Mouse (Mus musculus): ENCODE results near the gene Prnd. TPM values are rescaled to one million over a fixed set of nuclear protein-coding genes. Genes with fewer than 3 reads are reported as not detected.

Gene Prnd
- polyA plus RNA-seq, 1 experiment from 2014 or later = 8.1 TPM

DNA sequence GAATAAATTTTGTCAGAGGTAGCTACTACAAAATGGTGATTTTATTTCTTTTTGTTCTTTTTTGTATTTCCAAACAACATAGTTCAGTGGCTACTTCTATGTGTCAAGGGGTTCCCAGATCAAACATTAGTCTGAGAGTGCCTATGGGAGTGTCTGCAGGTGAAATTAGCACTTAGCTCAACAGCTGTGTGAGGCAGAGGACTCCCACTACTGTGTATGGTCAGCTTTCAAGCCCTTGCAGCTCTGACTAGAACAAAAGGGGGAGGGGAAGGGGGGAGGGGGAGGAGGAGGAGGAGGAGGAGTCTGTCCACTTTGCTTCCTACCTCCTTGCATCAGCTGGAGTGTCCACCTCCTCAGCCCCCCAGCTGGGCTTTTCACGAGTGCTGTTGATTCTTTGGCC lies 6.3 kb upstream of the Prnd start:
- no peak for ATAC-seq (ENCODE audit: low FRiP score, low read depth)
- Histone ChIP-seq H3K4me3 (no peak overlapping the region), H3K27me3 (no peaks in the 10 kb centered on the region; the same call in 1 of the 2 replicates), H3K4me2 (replicated peaks) (no peak overlapping the region), H3K27ac (replicated peaks) (no peak overlapping the region), H3K4me1 (peaks cover 7% of the 10 kb centered on the region; the same call in 1 of the 2 replicates), H3K36me3 (no peaks in the 10 kb centered on the region), H3K9me3 (no peaks in the 10 kb centered on the region), H3K9ac (replicated peaks) (no peak overlapping the region)
- 21% methylated on average over 1 of the region's 1 CpGs for WGBS

DNA sequence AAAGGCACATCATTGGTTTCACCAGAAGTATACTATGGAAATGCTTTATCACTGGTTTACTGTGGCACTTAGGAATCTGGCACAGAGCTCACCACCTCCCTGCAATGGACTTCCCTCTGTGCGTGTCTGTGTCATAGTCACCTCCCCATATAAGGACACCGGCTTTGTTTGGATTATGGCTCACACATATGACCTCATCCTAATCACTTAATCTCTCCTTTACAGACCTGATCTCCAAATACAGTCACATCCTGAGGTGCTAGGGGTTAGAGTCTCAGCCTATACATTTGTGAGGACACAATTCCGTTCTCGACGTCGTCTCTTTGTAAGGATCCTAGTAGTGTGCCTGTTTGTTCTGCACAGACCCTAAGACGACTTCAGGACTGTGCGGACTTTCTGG lies 5.4 kb upstream of the Prnd start:
- H3K9me3 ChIP-seq = no peaks in the 10 kb centered on the region
- H3K4me3 ChIP-seq = no peak overlapping the region
- no peak overlapping the region for H3K27ac ChIP-seq (replicated peaks)
- H3K36me3 ChIP-seq = no peaks in the 10 kb centered on the region
- 83% methylated on average over 8 of the region's 8 CpGs for WGBS
- peaks cover 7% of the 10 kb centered on the region; the same call in 1 of the 2 replicates for H3K4me1 ChIP-seq
- H3K9ac ChIP-seq (replicated peaks) = no peak overlapping the region
- peaks cover 4% of the 10 kb centered on the region; the same call in 1 of the 2 replicates for H3K27me3 ChIP-seq
- no peak for ATAC-seq (ENCODE audit: low FRiP score, low read depth)
- no peak overlapping the region for H3K4me2 ChIP-seq (replicated peaks)

DNA sequence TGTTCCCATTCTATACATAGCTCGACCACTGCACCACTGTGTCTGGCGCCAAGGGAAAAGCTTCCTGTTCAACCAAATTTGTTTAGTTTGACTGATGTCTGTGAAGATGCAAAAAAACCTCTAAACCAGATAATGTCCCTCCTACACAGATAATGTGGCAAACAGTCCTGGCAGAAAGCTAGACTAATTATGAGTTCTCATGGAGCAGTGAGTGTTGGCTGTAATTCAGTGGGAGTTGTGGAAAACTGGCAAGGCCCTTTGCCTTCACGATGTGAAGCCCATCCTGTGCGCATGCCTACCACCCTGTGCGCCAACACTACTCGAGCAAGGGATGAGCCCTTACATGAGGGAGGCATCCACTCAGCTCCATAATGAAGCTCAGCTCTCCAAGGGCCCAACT lies 4.9 kb upstream of the Prnd start:
- Histone ChIP-seq H3K4me3 (no peak overlapping the region), H3K9ac (replicated peaks) (no peak overlapping the region), H3K4me2 (replicated peaks) (no peak overlapping the region), H3K4me1 (peaks cover 7% of the 10 kb centered on the region; the same call in 1 of the 2 replicates), H3K27ac (replicated peaks) (no peak overlapping the region), H3K27me3 (peaks cover 10% of the 10 kb centered on the region), H3K9me3 (no peaks in the 10 kb centered on the region), H3K36me3 (no peaks in the 10 kb centered on the region)
- ATAC-seq (ENCODE audit: low FRiP score, low read depth) = no peak
- WGBS = 89% methylated on average over 6 of the region's 6 CpGs

DNA sequence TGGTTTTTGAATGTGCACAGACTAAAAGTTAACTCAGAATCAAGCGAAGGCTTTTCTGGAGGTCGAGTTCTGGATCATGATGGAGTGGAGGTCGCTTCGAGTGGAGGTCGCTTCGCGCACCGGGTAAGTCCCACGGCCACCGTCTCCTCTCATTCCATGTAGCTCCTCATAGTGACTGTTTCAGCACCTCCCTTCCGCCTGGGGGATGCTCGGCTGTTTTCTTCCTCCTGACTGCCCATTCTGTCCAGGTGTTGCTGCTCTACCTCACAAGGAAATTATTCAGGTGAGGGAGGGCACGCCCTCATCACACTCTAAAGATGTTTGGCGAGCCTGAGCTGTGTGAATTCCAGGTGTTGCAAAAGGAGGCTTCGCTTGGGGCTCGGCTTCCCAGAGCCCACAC lies 4.3 kb upstream of the Prnd start:
- Histone ChIP-seq H3K27ac (replicated peaks) (no peak overlapping the region), H3K9me3 (no peaks in the 10 kb centered on the region), H3K36me3 (no peaks in the 10 kb centered on the region), H3K27me3 (peaks cover 11% of the 10 kb centered on the region), H3K4me3 (no peak overlapping the region), H3K9ac (replicated peaks) (no peak overlapping the region), H3K4me2 (replicated peaks) (no peak overlapping the region), H3K4me1 (peaks cover 7% of the 10 kb centered on the region; the same call in 1 of the 2 replicates)
- WGBS = 93% methylated on average over 16 of the region's 16 CpGs
- ATAC-seq (ENCODE audit: low FRiP score, low read depth) = no peak

DNA sequence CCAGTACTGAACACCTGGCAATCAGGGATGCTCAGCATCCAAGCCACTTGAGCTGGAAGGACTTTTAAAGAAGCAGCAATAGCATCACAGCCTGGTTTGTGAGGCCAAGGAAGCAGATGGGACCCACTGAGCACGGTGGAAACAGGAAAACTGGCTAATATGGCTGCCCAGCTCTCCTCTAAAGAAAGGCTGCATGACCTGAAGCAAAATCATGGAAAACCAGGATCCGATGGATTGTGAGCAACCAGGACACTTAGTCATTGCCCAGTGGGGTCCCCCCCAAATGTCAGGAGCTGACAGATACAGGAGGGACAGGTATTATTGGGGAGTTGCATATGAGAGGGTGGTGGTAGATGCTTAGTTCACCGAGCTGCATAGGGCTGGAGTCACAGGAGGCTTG lies 2.5 kb upstream of the Prnd start:
- Histone ChIP-seq H3K9me3 (no peaks in the 10 kb centered on the region), H3K27me3 (peaks cover 29% of the 10 kb centered on the region), H3K27ac (replicated peaks) (no peak overlapping the region), H3K4me2 (replicated peaks) (no peak overlapping the region), H3K4me3 (no peak overlapping the region), H3K9ac (replicated peaks) (no peak overlapping the region), H3K36me3 (no peaks in the 10 kb centered on the region), H3K4me1 (peaks cover 11% of the 10 kb centered on the region; the same call in 1 of the 2 replicates)
- ATAC-seq (ENCODE audit: low FRiP score, low read depth) = no peak
- WGBS = 79% methylated on average over 3 of the region's 3 CpGs

DNA sequence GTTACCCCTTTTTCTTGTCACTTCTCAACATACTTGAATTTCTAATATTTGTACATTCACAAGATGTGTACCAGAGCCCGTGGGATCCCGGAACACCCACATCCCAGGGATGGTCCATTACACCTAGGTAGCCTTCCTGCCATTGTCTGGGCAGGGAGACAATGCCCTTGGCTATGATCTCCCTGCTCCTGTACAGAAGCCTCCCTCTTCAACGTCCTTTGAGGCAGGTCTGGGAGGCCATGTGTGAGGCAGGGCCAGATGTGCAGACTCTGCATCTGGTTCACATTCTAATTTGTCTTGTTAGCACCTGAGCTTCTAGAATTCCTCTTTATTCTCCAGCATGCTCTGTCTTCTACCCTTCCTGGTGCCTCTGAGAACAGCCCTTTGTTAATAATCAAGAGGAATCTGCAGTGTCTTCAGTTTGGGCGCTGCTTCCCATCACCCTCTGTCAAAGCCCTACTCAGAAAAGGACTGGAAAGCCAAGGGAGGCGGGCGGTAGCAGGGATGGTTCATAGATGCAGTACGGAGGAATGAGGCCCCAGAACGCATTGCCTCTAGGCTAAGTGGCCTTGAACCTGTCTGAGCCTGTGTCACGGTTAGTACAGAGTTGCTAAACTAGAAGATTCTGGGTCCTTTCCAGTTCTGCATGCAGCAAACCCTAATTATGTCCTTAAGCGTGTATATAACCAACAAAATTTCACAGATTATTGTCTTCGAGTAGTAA lies 1.6 kb upstream of the Prnd start:
- Histone ChIP-seq H3K4me2 (replicated peaks) (no peak overlapping the region), H3K4me1 (peaks cover 12% of the 10 kb centered on the region; the same call in 1 of the 2 replicates), H3K4me3 (no peak overlapping the region), H3K27ac (replicated peaks) (no peak overlapping the region), H3K9ac (replicated peaks) (no peak overlapping the region), H3K36me3 (no peaks in the 10 kb centered on the region), H3K27me3 (peaks cover 38% of the 10 kb centered on the region), H3K9me3 (no peaks in the 10 kb centered on the region)
- no peak for ATAC-seq (ENCODE audit: low FRiP score, low read depth)
- WGBS = 82% methylated on average over 11 of the region's 11 CpGs

DNA sequence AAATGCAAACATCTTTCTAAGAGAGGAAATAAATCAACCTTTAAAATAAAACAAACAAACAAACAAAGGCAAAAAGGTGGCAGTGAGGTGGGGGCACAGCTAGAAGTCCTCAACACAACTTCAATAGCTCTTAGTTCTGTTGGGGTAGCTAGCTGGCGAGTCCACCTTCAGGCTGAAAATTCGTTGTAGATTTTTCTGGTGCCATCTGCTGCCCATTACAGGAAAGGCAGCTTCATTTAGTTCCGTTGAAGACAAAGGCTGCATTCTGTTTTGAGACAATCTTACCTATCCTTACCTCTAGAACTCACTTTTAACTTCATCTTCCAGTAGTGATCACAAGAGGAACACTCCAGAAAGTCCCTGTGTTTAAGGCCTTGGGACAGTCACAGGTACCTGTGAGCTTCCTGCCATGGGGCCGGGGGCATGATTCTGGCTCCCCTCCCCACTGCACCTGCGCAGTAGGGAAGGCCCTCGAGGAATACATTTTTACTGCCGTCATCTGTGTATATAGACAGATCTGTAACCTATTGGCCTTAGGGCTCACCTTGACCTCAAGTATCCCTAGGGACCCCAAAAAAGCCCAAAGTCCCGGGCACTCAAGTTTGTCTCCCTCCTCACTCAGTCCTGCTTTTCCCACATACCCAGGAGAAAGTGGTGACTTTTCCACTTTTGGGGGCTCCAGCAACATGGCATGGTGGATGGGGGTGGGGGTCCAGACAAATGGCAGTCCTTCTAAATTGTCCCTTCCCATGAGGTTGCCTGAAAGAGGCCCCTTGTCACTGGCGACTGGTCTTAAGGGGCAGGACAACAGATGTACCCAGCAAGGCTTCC lies 679 bp upstream of the Prnd start:
- no peak overlapping the region for H3K4me2 ChIP-seq (replicated peaks)
- H3K36me3 ChIP-seq = no peaks in the 10 kb centered on the region
- no peak overlapping the region for H3K27ac ChIP-seq (replicated peaks)
- H3K9me3 ChIP-seq = no peaks in the 10 kb centered on the region
- H3K4me1 ChIP-seq = peaks cover 12% of the 10 kb centered on the region; the same call in 1 of the 2 replicates
- H3K9ac ChIP-seq (replicated peaks) = 0 out of 2 replicates have a peak overlapping the region, but pooled peaks have one; percentile 6
- H3K4me3 ChIP-seq = no peak overlapping the region
- no peak for ATAC-seq (ENCODE audit: low FRiP score, low read depth)
- peaks cover 46% of the 10 kb centered on the region for H3K27me3 ChIP-seq
- WGBS = 53% methylated on average over 9 of the region's 9 CpGs

DNA sequence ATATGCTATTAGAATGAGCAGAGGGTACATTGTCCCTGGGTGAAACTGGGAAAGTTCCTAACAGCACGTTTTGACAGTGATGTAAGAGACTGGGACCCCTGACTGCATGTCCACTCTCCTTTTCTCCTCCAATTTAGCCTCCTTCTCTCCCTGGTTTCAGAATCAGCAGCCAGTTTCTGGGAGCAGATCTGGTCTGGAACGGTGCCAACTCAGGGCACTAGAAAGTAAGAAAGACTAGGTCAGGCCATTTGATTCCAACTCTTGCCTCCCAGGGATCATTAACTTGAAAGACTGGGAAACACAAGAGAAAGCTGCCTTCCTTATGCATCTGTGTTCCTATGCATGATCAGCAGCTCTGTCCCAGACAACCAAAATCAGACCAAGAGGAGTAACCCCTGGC lies 1.8 kb downstream of the Prnd start:
- Histone ChIP-seq H3K27ac (replicated peaks) (no peak overlapping the region), H3K27me3 (peaks cover 46% of the 10 kb centered on the region), H3K4me3 (no peak overlapping the region), H3K4me1 (peaks cover 12% of the 10 kb centered on the region; the same call in 1 of the 2 replicates), H3K9me3 (no peaks in the 10 kb centered on the region), H3K4me2 (replicated peaks) (no peak overlapping the region), H3K36me3 (no peaks in the 10 kb centered on the region), H3K9ac (replicated peaks) (no peak overlapping the region)
- ATAC-seq (ENCODE audit: low FRiP score, low read depth) = no peak
- WGBS = 64% methylated on average over 2 of the region's 2 CpGs

DNA sequence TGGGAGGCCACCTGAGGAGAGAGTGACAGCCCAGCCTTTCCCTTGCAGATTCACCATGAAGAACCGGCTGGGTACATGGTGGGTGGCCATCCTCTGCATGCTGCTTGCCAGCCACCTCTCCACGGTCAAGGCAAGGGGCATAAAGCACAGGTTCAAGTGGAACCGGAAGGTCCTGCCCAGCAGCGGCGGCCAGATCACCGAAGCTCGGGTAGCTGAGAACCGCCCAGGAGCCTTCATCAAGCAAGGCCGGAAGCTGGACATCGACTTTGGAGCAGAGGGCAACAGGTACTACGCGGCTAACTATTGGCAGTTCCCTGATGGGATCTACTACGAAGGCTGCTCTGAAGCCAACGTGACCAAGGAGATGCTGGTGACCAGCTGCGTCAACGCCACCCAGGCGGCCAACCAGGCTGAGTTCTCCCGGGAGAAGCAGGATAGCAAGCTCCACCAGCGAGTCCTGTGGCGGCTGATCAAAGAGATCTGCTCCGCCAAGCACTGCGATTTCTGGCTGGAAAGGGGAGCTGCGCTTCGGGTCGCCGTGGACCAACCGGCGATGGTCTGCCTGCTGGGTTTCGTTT lies 2.4 kb downstream of the Prnd start:
- ATAC-seq (ENCODE audit: low FRiP score, low read depth) = no peak
- H3K4me3 ChIP-seq = no peak overlapping the region
- H3K27me3 ChIP-seq = peaks cover 46% of the 10 kb centered on the region
- no peaks in the 10 kb centered on the region for H3K36me3 ChIP-seq
- 29% methylated on average over 29 of the region's 29 CpGs for WGBS
- peak overlapping the region; percentile 37 for H3K4me2 ChIP-seq (replicated peaks)
- no peaks in the 10 kb centered on the region for H3K9me3 ChIP-seq
- no peak overlapping the region for H3K27ac ChIP-seq (replicated peaks)
- peaks cover 10% of the 10 kb centered on the region; the same call in 1 of the 2 replicates for H3K4me1 ChIP-seq
- no peak overlapping the region for H3K9ac ChIP-seq (replicated peaks)

DNA sequence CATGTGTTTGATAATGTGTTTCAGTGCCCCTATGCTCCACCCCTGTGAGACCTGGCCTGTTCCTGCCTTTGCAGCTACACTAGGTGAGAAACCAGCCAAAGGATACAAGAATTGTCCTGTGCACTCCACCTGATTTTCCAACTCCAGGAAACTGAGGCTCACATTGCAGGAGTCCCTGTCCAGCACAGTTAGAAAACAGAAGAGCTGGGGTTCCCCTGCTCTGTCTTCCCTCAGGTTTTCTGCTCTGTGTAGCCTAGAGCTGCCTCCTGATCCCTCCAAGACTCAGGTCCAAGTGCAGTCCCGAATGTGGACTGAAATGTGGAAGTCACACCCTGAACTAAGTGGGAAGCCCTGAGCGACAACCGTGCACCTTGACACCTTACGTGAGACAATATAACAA lies 3.0 kb downstream of the Prnd start:
- no peak overlapping the region for H3K27ac ChIP-seq (replicated peaks)
- H3K36me3 ChIP-seq = no peaks in the 10 kb centered on the region
- ATAC-seq (ENCODE audit: low FRiP score, low read depth) = no peak
- peaks cover 46% of the 10 kb centered on the region for H3K27me3 ChIP-seq
- WGBS = 89% methylated on average over 4 of the region's 4 CpGs
- H3K4me2 ChIP-seq (replicated peaks) = peak overlapping the region; percentile 37; the same call in 1 of the 2 replicates
- no peak overlapping the region for H3K4me3 ChIP-seq
- H3K4me1 ChIP-seq = 0 out of 2 replicates have a peak, but pooled peaks cover 4% of the 10 kb centered on the region
- H3K9me3 ChIP-seq = no peaks in the 10 kb centered on the region
- H3K9ac ChIP-seq (replicated peaks) = no peak overlapping the region

DNA sequence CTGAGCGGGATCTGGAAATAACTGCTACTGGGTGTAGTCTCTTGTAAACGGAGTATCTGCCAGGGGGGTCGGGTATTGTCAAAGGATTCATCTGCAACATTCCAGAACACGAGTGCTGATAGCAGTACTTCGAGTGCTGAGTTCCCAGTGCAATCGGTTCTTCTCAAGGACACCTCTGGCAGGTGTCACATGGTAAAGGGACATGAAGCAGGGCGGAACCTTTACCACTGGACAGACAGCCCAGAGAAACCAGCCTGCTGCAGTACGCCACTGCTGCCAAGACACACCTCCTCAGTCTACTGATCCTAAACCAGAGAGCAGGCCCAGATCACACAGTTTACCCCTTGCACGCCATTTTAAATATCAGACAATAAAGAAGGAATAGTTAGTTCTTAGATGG lies 4.2 kb downstream of the Prnd start:
- H3K4me2 ChIP-seq (replicated peaks) = peak overlapping the region; percentile 53
- peak; percentile 28 for ATAC-seq (ENCODE audit: low FRiP score, low read depth)
- H3K4me1 ChIP-seq = 0 out of 2 replicates have a peak, but pooled peaks cover 4% of the 10 kb centered on the region
- no peaks in the 10 kb centered on the region for H3K36me3 ChIP-seq
- H3K9ac ChIP-seq (replicated peaks) = no peak overlapping the region
- 62% methylated on average over 9 of the region's 9 CpGs for WGBS
- peak overlapping the region; percentile 34 for H3K4me3 ChIP-seq
- H3K27ac ChIP-seq (replicated peaks) = no peak overlapping the region
- no peaks in the 10 kb centered on the region for H3K9me3 ChIP-seq
- H3K27me3 ChIP-seq = peaks cover 46% of the 10 kb centered on the region

DNA sequence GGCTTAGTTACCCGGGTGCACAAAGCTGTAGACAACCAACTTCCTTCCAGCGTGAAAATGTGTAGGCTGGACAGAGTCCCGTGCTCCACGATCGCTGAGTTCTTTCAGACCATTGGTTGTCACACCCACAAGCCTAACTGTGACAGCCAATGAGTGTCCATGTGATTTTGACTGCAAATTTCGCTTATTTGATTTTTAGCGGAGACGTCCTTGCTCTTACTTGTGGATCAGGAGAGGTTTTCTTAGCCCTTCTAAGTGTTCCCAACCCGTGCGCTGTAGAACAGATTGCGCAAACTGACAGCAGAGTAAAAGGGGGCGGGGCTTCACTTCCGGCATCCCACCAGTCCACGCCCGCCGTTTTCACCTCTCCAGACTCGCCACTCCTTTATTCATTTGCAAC lies 4.6 kb downstream of the Prnd start:
- Histone ChIP-seq H3K36me3 (no peaks in the 10 kb centered on the region), H3K27ac (replicated peaks) (no peak overlapping the region), H3K4me3 (peak overlapping the region; percentile 34), H3K27me3 (peaks cover 42% of the 10 kb centered on the region), H3K4me1 (0 out of 2 replicates have a peak, but pooled peaks cover 4% of the 10 kb centered on the region), H3K4me2 (replicated peaks) (peak overlapping the region; percentile 53), H3K9me3 (no peaks in the 10 kb centered on the region), H3K9ac (replicated peaks) (no peak overlapping the region)
- peak; percentile 76 for ATAC-seq (ENCODE audit: low FRiP score, low read depth)
- 3% methylated on average over 17 of the region's 17 CpGs for WGBS
